10 mouse cellular contexts compared by ENCODE assay signal in the genomic region with DNA sequence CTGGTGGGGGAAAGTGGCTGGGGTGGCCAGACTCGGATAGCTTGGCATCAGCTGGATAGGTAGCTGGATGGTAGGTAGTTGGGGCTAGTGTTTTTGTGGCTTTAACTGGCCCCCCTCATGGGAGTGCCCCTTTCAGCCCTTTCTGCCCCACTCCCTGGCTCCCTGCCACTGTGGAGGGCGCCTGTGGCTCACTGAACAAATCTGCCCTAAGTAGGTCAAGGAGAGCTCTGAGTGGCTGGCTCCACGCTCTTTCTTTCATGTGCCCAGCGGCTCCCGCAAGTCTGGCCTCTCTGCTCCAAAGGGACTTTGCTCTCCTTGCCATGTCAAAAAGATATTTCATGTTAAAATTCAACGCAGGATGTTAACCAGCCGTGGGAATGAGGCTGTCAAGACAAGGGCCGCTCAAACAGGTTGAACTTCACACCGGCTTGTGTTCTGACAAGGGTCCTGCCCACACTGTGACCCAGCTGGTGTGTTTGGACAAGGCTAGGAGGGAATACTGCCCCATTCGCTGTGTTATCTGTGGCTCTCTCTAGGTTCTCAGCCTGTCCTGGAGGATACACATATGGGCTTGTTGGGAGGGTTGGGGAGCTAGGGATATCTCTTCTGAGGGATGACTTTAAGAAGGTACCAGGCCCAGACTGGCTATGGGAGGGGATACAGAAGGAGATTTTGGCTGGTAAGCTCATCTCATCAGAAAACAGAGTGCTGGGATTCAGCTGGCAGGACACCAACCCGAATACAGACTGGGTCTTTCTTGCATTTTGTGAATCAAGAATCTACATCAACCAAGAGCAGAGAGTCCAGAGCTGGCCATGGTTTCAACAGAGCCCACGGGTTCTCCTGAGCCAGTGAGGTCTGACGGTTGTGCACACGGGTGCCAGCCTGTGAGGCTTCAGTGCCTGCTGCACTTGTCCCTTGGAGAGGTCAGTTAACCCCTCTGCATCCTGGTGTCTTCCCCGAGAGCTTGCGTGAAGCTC. TPM values are rescaled to one million over a fixed set of nuclear protein-coding genes. Genes with fewer than 3 reads are reported as not detected.
DNase-seq lines count a peak whose midpoint lies in the region; ATAC-seq and TF ChIP-seq lines count a peak whose summit lies in the region.
"Had no signal": no experiment of that assay in that cellular context is flagged by ENCODE, and none has a peak within 500 bp of the region (broad histone marks: within the 10 kb centered on the region; RNA-seq: fewer than 3 reads in every experiment).

No protein-coding gene starts in this region.

- no peaks in the 10 kb centered on the region for H3K9me3 ChIP-seq in hindbrain, embryonic 15.5 days
- no peaks in the 10 kb centered on the region for H3K9me3 ChIP-seq in hindbrain, embryonic 14.5 days (ENCODE audit: control insufficient read depth, low read length)
- no peaks in the 10 kb centered on the region for H3K9me3 ChIP-seq in forebrain, embryonic 16.5 days (ENCODE audit: control insufficient read depth, low read length)
- H3K9me3 ChIP-seq: limb, embryonic 15.5 days had no signal

- no peaks in the 10 kb centered on the region for H3K27me3 ChIP-seq in hindbrain, embryonic 15.5 days
- no peaks in the 10 kb centered on the region for H3K27me3 ChIP-seq in hindbrain, embryonic 14.5 days (ENCODE audit: control insufficient read depth, insufficient read depth, low read length)
- no peaks in the 10 kb centered on the region for H3K27me3 ChIP-seq in forebrain, embryonic 16.5 days (replicated peaks; ENCODE audit: control insufficient read depth, insufficient read depth, low read length)
- H3K27me3 ChIP-seq: limb, embryonic 15.5 days had no signal

- intact Hi-C loops in gastrocnemius, postnatal 14 days (cut with DNase I; ENCODE audit: low total_unique reads): no loop called here

- H3K9ac ChIP-seq in hindbrain, embryonic 15.5 days: no peak overlapping the region
- H3K9ac ChIP-seq in hindbrain, embryonic 14.5 days: no peak overlapping the region
- H3K9ac ChIP-seq in forebrain, embryonic 16.5 days (replicated peaks; ENCODE audit: low read depth, low read length): 0 out of 2 replicates have a peak overlapping the region, but pooled peaks have one; percentile 2
- H3K9ac ChIP-seq: limb, embryonic 15.5 days had no signal

- WGBS in hindbrain, embryonic 15.5 days: 65% methylated on average over 16 of the region's 16 CpGs
- WGBS in hindbrain, embryonic 14.5 days: 72% methylated on average over 16 of the region's 16 CpGs
- 57% methylated on average over 16 of the region's 16 CpGs for WGBS in forebrain, embryonic 16.5 days
- 67% methylated on average over 16 of the region's 16 CpGs for WGBS in olfactory bulb, adult 2 months

- no peak for TF ChIP-seq POLR2A in olfactory bulb, adult 2 months (IDR thresholded peaks at IDR 0.05; ENCODE audit: insufficient read depth, low read depth, low read length)

- H3K4me3 ChIP-seq in hindbrain, embryonic 15.5 days: no peak overlapping the region
- H3K4me3 ChIP-seq in hindbrain, embryonic 14.5 days (replicated peaks; ENCODE audit: low read length): no peak overlapping the region
- no peak overlapping the region for H3K4me3 ChIP-seq in forebrain, embryonic 16.5 days (replicated peaks; ENCODE audit: low read length)
- H3K4me3 ChIP-seq in olfactory bulb, adult 2 months (ENCODE audit: insufficient read depth, low read depth, low read length): no peak overlapping the region
- H3K4me3 ChIP-seq: limb, embryonic 15.5 days had no signal

- TF ChIP-seq CTCF in olfactory bulb, adult 2 months (IDR thresholded peaks at IDR 0.05; ENCODE audit: insufficient read depth, low read depth, low read length): no peak

- H3K27ac ChIP-seq in hindbrain, embryonic 15.5 days (replicated peaks): peak overlapping the region; percentile 22; the same call in 1 of the 2 replicates
- H3K27ac ChIP-seq in hindbrain, embryonic 14.5 days: no peak overlapping the region
- no peak overlapping the region for H3K27ac ChIP-seq in forebrain, embryonic 16.5 days (ENCODE audit: low read length)
- H3K27ac ChIP-seq in olfactory bulb, adult 2 months (ENCODE audit: insufficient read depth, low read depth, low read length): peak overlapping the region; percentile 9; the same call in 1 of the 2 replicates
- H3K27ac ChIP-seq: limb, embryonic 15.5 days had no signal

- H3K36me3 ChIP-seq in hindbrain, embryonic 15.5 days: no peaks in the 10 kb centered on the region
- H3K36me3 ChIP-seq in hindbrain, embryonic 14.5 days (replicated peaks; ENCODE audit: control insufficient read depth, insufficient read depth): no peaks in the 10 kb centered on the region
- no peaks in the 10 kb centered on the region for H3K36me3 ChIP-seq in forebrain, embryonic 16.5 days (ENCODE audit: control insufficient read depth, insufficient read depth)
- H3K36me3 ChIP-seq: limb, embryonic 15.5 days had no signal

- peaks cover 17% of the 10 kb centered on the region for H3K4me1 ChIP-seq in hindbrain, embryonic 15.5 days (replicated peaks)
- no peaks in the 10 kb centered on the region; the same call in 1 of the 2 replicates for H3K4me1 ChIP-seq in hindbrain, embryonic 14.5 days (replicated peaks; ENCODE audit: control insufficient read depth, insufficient read depth, low read length)
- peaks cover 16% of the 10 kb centered on the region for H3K4me1 ChIP-seq in forebrain, embryonic 16.5 days (replicated peaks; ENCODE audit: control insufficient read depth, insufficient read depth, low read length)
- peaks cover 23% of the 10 kb centered on the region for H3K4me1 ChIP-seq in olfactory bulb, adult 2 months (ENCODE audit: control insufficient read depth, insufficient read depth, low read length)

- ATAC-seq in hindbrain, embryonic 15.5 days (ENCODE audit: low FRiP score, low read depth): no peak
- ATAC-seq in hindbrain, embryonic 14.5 days (ENCODE audit: low FRiP score): no peak
- no peak; the same call in 1 of the 2 replicates for ATAC-seq in forebrain, embryonic 16.5 days

- no peak for DNase-seq in hindbrain, embryonic 14.5 days (ENCODE audit: low spot score)
- DNase-seq in ovary, adult 18-20 months (ENCODE audit: low spot score): peak; percentile 48
- DNase-seq in ovary, postnatal 10 days (ENCODE audit: low spot score): no peak
- no peak for DNase-seq in thymus, postnatal 25 days
- DNase-seq in gastrocnemius, postnatal 14 days: no peak

- no peak overlapping the region for H3K4me2 ChIP-seq in hindbrain, embryonic 15.5 days
- no peak overlapping the region for H3K4me2 ChIP-seq in hindbrain, embryonic 14.5 days (replicated peaks)
- H3K4me2 ChIP-seq in forebrain, embryonic 16.5 days (ENCODE audit: low read length): no peak overlapping the region
- H3K4me2 ChIP-seq: limb, embryonic 15.5 days had no signal

RNA-seq across cellular contexts. Expression of a gene that starts 5.9 kb away (rescaled TPM):
- polyA plus RNA-seq in hindbrain, embryonic 15.5 days (2015; fragmentation: Nextera tagmentation; extraction: Ambion mirVana): not detected in 2 replicates
- not detected in 2 replicates for polyA plus RNA-seq in hindbrain, embryonic 14.5 days (2014; fragmentation: Nextera tagmentation; extraction: Ambion mirVana)
- not detected in 2 replicates for polyA plus RNA-seq in forebrain, embryonic 16.5 days (2015; fragmentation: Nextera tagmentation; extraction: Ambion mirVana)
- not detected in 2 replicates for polyA plus RNA-seq in olfactory bulb, adult 2 months (2012; ENCODE audit: insufficient read depth, insufficient read length, low replicate concordance, missing spikeins)
- not detected for total RNA-seq in gastrocnemius, postnatal 14 days (2021)
- total RNA-seq: gastrocnemius, adult 8-10 months had no signal
- polyA plus RNA-seq: limb, embryonic 15.5 days had no signal

Comparison
In these comparisons a context has a peak if more than half of its experiments do, and no peak if none do; other contexts are left out.
1. H3K27ac ChIP-seq: peak in hindbrain, embryonic 15.5 days (single experiment) and olfactory bulb, adult 2 months (single experiment); none in hindbrain, embryonic 14.5 days (single experiment) and forebrain, embryonic 16.5 days (single experiment).